Comparison of ENCODE assay signal across 25 mouse cellular contexts in genomic region chr4:43591543-43591942, GRCm38 (mm10). TPM values are rescaled to one million over a fixed set of nuclear protein-coding genes. Genes with fewer than 3 reads are reported as not detected.
"Had no signal": no experiment of that assay in that cellular context is flagged by ENCODE, and none has a peak within 500 bp of the region (broad histone marks: within the 10 kb centered on the region; RNA-seq: fewer than 3 reads in every experiment).

No protein-coding gene starts in this region.

- H3K9ac ChIP-seq: intestine, embryonic 15.5 days; limb, embryonic 13.5 days; liver, embryonic 12.5 days; lung, embryonic 15.5 days; neural tube, embryonic 15.5 days; stomach, embryonic 15.5 days had no signal

- H3K4me1 ChIP-seq: intestine, embryonic 15.5 days; lung, embryonic 15.5 days; neural tube, embryonic 15.5 days; stomach, embryonic 15.5 days had no signal

- H3K27ac ChIP-seq: intestine, embryonic 15.5 days; limb, embryonic 13.5 days; lung, embryonic 15.5 days; macrophage; midbrain, embryonic 10.5 days; neural tube, embryonic 15.5 days; stomach, embryonic 15.5 days had no signal

- DNase-seq: kidney, adult 9 months; kidney, postnatal 14 days; left cerebral cortex, postnatal 4 days; lung, postnatal 14 days; midbrain, embryonic 14.5 days; right cerebral cortex, postnatal 4 days; spleen, adult 18-20 months; thymus, adult 2 months; thymus, postnatal 25 days had no signal

- H3K27me3 ChIP-seq: intestine, embryonic 15.5 days; limb, embryonic 13.5 days; lung, embryonic 15.5 days; neural tube, embryonic 15.5 days; stomach, embryonic 15.5 days had no signal

- H3K9me3 ChIP-seq: intestine, embryonic 15.5 days; limb, embryonic 13.5 days; liver, embryonic 12.5 days; lung, embryonic 15.5 days; midbrain, embryonic 10.5 days; neural tube, embryonic 15.5 days; stomach, embryonic 15.5 days had no signal

- ATAC-seq: intestine, embryonic 15.5 days; liver, embryonic 12.5 days had no signal

- H3K36me3 ChIP-seq: intestine, embryonic 15.5 days; limb, embryonic 13.5 days; liver, embryonic 12.5 days; lung, embryonic 15.5 days; midbrain, embryonic 10.5 days; neural tube, embryonic 15.5 days; stomach, embryonic 15.5 days had no signal

- H3K4me2 ChIP-seq: intestine, embryonic 15.5 days; limb, embryonic 13.5 days; liver, embryonic 12.5 days; lung, embryonic 15.5 days; neural tube, embryonic 15.5 days; stomach, embryonic 15.5 days had no signal

- H3K4me3 ChIP-seq: intestine, embryonic 15.5 days; limb, embryonic 13.5 days; liver, embryonic 12.5 days; lung, embryonic 15.5 days; midbrain, embryonic 10.5 days; myocyte; neural tube, embryonic 15.5 days; stomach, embryonic 15.5 days had no signal

RNA-seq across cellular contexts. Expression of gene Msmp, which starts 7.2 kb away (rescaled TPM):
- total RNA-seq: layer of hippocampus, adult 8-10 months; layer of hippocampus, postnatal 14 days; left cerebral cortex, adult 18-20 months; left cerebral cortex, postnatal 10 days; left cerebral cortex, postnatal 4 days had no signal
- polyA plus RNA-seq: large intestine, adult 2 months; liver, embryonic 12.5 days; liver, embryonic 16.5 days; macrophage; myocyte; thymus, adult 2 months; urinary bladder, adult 2 months had no signal
